Comparison of ENCODE assay signal across 8 mouse cellular contexts in the genomic region with DNA sequence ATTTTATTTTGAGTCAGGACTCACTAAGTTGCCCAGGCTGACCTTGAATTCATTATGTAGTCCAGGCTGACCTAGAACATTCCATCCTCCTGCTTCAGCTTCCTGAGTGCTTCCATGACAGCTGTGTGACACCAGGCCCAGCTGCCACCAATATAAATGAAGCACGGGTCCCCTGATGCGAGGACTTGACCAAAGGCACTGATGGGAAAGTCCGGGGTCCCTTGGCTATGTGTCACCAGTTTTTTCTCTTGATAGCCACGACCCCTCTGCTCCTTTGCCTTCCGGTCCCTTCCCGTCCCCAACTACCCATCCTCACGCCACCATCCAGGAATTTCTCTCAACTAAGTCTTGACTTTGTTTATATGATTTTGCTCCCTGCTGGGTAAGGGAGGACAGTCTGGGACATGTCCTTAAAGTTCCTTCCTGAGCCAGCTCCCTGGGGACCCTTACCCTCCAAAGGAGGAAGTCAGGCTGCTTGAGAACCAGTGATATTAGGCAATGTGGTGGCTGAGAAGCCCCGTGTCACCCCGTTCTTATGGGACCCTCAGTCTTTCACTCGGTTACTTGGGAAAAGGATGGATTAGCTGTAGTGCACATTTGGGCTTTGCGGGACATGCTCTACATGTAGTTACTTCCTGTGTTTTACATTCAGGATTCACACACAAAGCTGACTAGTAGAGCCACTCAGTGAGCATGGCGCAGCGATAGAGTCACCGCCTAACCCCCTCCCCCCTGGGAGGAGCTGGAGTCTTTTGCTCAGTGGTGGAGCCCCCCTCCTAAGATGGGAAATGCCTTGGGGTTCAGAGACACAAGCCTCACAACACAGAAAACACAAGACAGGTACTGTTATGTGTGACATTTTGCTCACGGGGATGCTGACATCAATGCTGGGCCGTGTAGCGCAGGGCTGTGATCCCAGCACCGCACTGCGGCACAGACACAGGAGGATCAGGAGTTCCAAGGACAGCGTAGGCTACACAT. TPM values are rescaled to one million over a fixed set of nuclear protein-coding genes. Genes with fewer than 3 reads are reported as not detected.
DNase-seq lines count a peak whose midpoint lies in the region; ATAC-seq lines count a peak whose summit lies in the region.

No protein-coding gene starts in this region.

- H3K27ac ChIP-seq in forebrain, embryonic 14.5 days (ENCODE audit: low read depth, low read length): peak overlapping the region; percentile 100
- H3K27ac ChIP-seq in hindbrain, embryonic 15.5 days (replicated peaks): peak overlapping the region; percentile 100
- peak overlapping the region; percentile 45 for H3K27ac ChIP-seq in midbrain, embryonic 11.5 days (ENCODE audit: low read depth, low read length)

- no peaks in the 10 kb centered on the region for H3K9me3 ChIP-seq in forebrain, embryonic 14.5 days (replicated peaks; ENCODE audit: control insufficient read depth, low read length)
- H3K9me3 ChIP-seq in hindbrain, embryonic 15.5 days: no peaks in the 10 kb centered on the region
- H3K9me3 ChIP-seq in midbrain, embryonic 11.5 days (ENCODE audit: control insufficient read depth, low read length): no peaks in the 10 kb centered on the region

- 0 out of 2 replicates have a peak, but pooled peaks cover 4% of the 10 kb centered on the region for H3K36me3 ChIP-seq in forebrain, embryonic 14.5 days (ENCODE audit: control insufficient read depth, insufficient read depth, low read length)
- H3K36me3 ChIP-seq in hindbrain, embryonic 15.5 days: no peaks in the 10 kb centered on the region
- H3K36me3 ChIP-seq in midbrain, embryonic 11.5 days (ENCODE audit: control insufficient read depth, insufficient read depth, low read length): no peaks in the 10 kb centered on the region

- no peaks in the 10 kb centered on the region for H3K27me3 ChIP-seq in forebrain, embryonic 14.5 days (replicated peaks; ENCODE audit: control insufficient read depth, insufficient read depth, low read length)
- H3K27me3 ChIP-seq in hindbrain, embryonic 15.5 days: no peaks in the 10 kb centered on the region
- no peaks in the 10 kb centered on the region for H3K27me3 ChIP-seq in midbrain, embryonic 11.5 days (ENCODE audit: control insufficient read depth, insufficient read depth, low read length)

- intact Hi-C loops in left cerebral cortex, postnatal 25 days (cut with DNase I): loop anchor here (5.0 kb wide), 1 partner anchor 50 kb away; the partner anchor contains the start of gene Eml2

- H3K4me2 ChIP-seq in forebrain, embryonic 14.5 days (ENCODE audit: low read length): peak overlapping the region; percentile 65
- peak overlapping the region; percentile 89 for H3K4me2 ChIP-seq in hindbrain, embryonic 15.5 days
- peak overlapping the region; percentile 78 for H3K4me2 ChIP-seq in midbrain, embryonic 11.5 days

- peak overlapping the region; percentile 58 for H3K9ac ChIP-seq in forebrain, embryonic 14.5 days (ENCODE audit: low read length)
- H3K9ac ChIP-seq in hindbrain, embryonic 15.5 days: peak overlapping the region; percentile 48
- peak overlapping the region; percentile 60 for H3K9ac ChIP-seq in midbrain, embryonic 11.5 days (ENCODE audit: low read length)

- peak overlapping the region; percentile 39 for H3K4me3 ChIP-seq in forebrain, embryonic 14.5 days (ENCODE audit: low read depth, low read length)
- H3K4me3 ChIP-seq in hindbrain, embryonic 15.5 days: peak overlapping the region; percentile 67
- H3K4me3 ChIP-seq in midbrain, embryonic 11.5 days (ENCODE audit: low read depth, low read length): peak overlapping the region; percentile 60

- WGBS in forebrain, embryonic 14.5 days: 20% methylated on average over 20 of the region's 20 CpGs
- WGBS in hindbrain, embryonic 15.5 days: 19% methylated on average over 20 of the region's 20 CpGs
- 21% methylated on average over 20 of the region's 20 CpGs for WGBS in midbrain, embryonic 11.5 days

- H3K4me1 ChIP-seq in forebrain, embryonic 14.5 days (ENCODE audit: control insufficient read depth, insufficient read depth, low read length): peaks cover 13% of the 10 kb centered on the region
- H3K4me1 ChIP-seq in hindbrain, embryonic 15.5 days (replicated peaks): peaks cover 25% of the 10 kb centered on the region
- peaks cover 15% of the 10 kb centered on the region for H3K4me1 ChIP-seq in midbrain, embryonic 11.5 days (ENCODE audit: control insufficient read depth, insufficient read depth, low read length)

- peak; percentile 21 for DNase-seq in ovary, postnatal 14 days (ENCODE audit: low spot score)
- no peak for DNase-seq in ovary, postnatal 36 days (ENCODE audit: low spot score)
- peak; percentile 80 for DNase-seq in cerebellum, adult 11-12 months
- DNase-seq in forebrain, embryonic 14.5 days (ENCODE audit: low spot score): peak; percentile 54
- DNase-seq in left cerebral cortex, postnatal 25 days (ENCODE audit: low spot score in 2 of 2): peak; percentile 28 to 66
- peak; percentile 91 for DNase-seq in midbrain, embryonic 11.5 days (ENCODE audit: low spot score, missing footprints)
- DNase-seq in thymus, postnatal 14 days: peak; percentile 70

- peak; percentile 18 for ATAC-seq in forebrain, embryonic 14.5 days
- peak; percentile 20 for ATAC-seq in hindbrain, embryonic 15.5 days (ENCODE audit: low FRiP score, low read depth)
- peak; percentile 40 for ATAC-seq in midbrain, embryonic 11.5 days (ENCODE audit: low FRiP score)

RNA-seq across cellular contexts. Expression of gene Opa3, which starts 1.0 kb away (rescaled TPM):
- 42.5 TPM in 2 replicates for polyA plus RNA-seq in forebrain, embryonic 14.5 days (2014; fragmentation: Nextera tagmentation; extraction: Ambion mirVana)
- polyA plus RNA-seq in hindbrain, embryonic 15.5 days (2015; fragmentation: Nextera tagmentation; extraction: Ambion mirVana): 38.5 and 41.8 TPM in 2 replicates
- 10 to 100 TPM; 46.6 to 47.3 TPM for total RNA-seq in left cerebral cortex, postnatal 25 days (2021)
- 42.4 and 44.0 TPM in 2 replicates for polyA plus RNA-seq in midbrain, embryonic 11.5 days (2014; fragmentation: Nextera tagmentation; extraction: Ambion mirVana)

RNA-seq across cellular contexts. Expression of gene Gpr4, which starts 14.8 kb away (rescaled TPM):
- polyA plus RNA-seq in forebrain, embryonic 14.5 days (2014; fragmentation: Nextera tagmentation; extraction: Ambion mirVana): 1.8 and 2.3 TPM in 2 replicates
- polyA plus RNA-seq in hindbrain, embryonic 15.5 days (2015; fragmentation: Nextera tagmentation; extraction: Ambion mirVana): 2.7 and 3.8 TPM in 2 replicates
- 1 to 10 TPM; 3.7 to 4.3 TPM for total RNA-seq in left cerebral cortex, postnatal 25 days (2021)
- polyA plus RNA-seq in midbrain, embryonic 11.5 days (2014; fragmentation: Nextera tagmentation; extraction: Ambion mirVana): 1.5 and 1.7 TPM in 2 replicates

RNA-seq across cellular contexts. Expression of gene Vasp, which starts 44.5 kb away (rescaled TPM):
- 27.1 and 32.3 TPM in 2 replicates for polyA plus RNA-seq in forebrain, embryonic 14.5 days (2014; fragmentation: Nextera tagmentation; extraction: Ambion mirVana)
- 41.5 and 42.1 TPM in 2 replicates for polyA plus RNA-seq in hindbrain, embryonic 15.5 days (2015; fragmentation: Nextera tagmentation; extraction: Ambion mirVana)
- total RNA-seq in left cerebral cortex, postnatal 25 days (2021): 10 to 100 TPM; 13.1 to 14.3 TPM
- 46.0 and 46.9 TPM in 2 replicates for polyA plus RNA-seq in midbrain, embryonic 11.5 days (2014; fragmentation: Nextera tagmentation; extraction: Ambion mirVana)

RNA-seq across cellular contexts. Expression of gene Eml2, which starts 50.9 kb away (rescaled TPM):
- 3.4 TPM in 2 replicates for polyA plus RNA-seq in forebrain, embryonic 14.5 days (2014; fragmentation: Nextera tagmentation; extraction: Ambion mirVana)
- 8.2 and 8.8 TPM in 2 replicates for polyA plus RNA-seq in hindbrain, embryonic 15.5 days (2015; fragmentation: Nextera tagmentation; extraction: Ambion mirVana)
- total RNA-seq in left cerebral cortex, postnatal 25 days (2021): 100 to 1,000 TPM; 125 to 133 TPM
- 1.5 and 1.9 TPM in 2 replicates for polyA plus RNA-seq in midbrain, embryonic 11.5 days (2014; fragmentation: Nextera tagmentation; extraction: Ambion mirVana)

RNA-seq across cellular contexts. Expression of gene Ppm1n, which starts 52.8 kb away (rescaled TPM):
- polyA plus RNA-seq in forebrain, embryonic 14.5 days (2014; fragmentation: Nextera tagmentation; extraction: Ambion mirVana): 0.30 and 0.67 TPM in 2 replicates
- 0.96 and 1.2 TPM in 2 replicates for polyA plus RNA-seq in hindbrain, embryonic 15.5 days (2015; fragmentation: Nextera tagmentation; extraction: Ambion mirVana)
- total RNA-seq in left cerebral cortex, postnatal 25 days (2021): under 1 TPM in 1 of 2 experiments, not detected in 1; 0.55 TPM
- 0.18 and 0.50 TPM in 2 replicates for polyA plus RNA-seq in midbrain, embryonic 11.5 days (2014; fragmentation: Nextera tagmentation; extraction: Ambion mirVana)

Comparison
In these comparisons a context has a peak if more than half of its experiments do, and no peak if none do; other contexts are left out.
1. H3K27ac ChIP-seq: peak in every context shown above with its lines; median percentile 100 in forebrain, embryonic 14.5 days; 100 in hindbrain, embryonic 15.5 days; 45 in midbrain, embryonic 11.5 days.